Mouse (Mus musculus): ENCODE measurements around the gene Hdac11.

GRCm38 (mm10) chr6:91207491-91207890 lies 51.0 kb downstream of the Hdac11 start:
- TF ChIP-seq CTCF (IDR thresholded peaks at IDR 0.05; ENCODE audit: extremely low read depth, insufficient read depth, low read length), result no peak
- TF ChIP-seq POLR2A (IDR thresholded peaks at IDR 0.05; ENCODE audit: extremely low read depth, insufficient read depth, low read length), result no peak

Measured in cortical plate, adult 2 months (tissue).